ENCODE assay signal across 9 mouse cellular contexts in the genomic region with DNA sequence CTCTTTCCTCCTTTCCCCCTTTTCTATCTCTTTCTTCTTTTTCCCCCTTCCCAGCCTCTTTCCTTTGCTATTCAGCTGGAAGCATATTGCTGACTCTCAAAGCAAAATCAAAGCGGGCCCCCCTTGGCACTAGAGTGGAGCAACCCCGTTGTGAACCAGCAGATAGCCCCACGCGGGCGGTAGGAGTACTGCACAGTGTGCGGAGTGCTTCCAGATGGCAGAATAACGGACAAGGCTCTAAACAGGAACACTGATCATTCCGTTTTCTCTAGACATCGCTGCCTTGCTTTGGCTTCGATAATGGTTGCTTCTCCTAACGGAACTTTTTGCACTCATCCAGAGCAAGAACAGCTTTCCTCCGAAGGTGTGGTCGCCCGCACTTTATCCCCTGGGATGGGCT.
A peak's percentile ranks its signal among the peaks of the same experiment; 100 is the strongest.
DNase-seq lines count a peak whose midpoint lies in the region; ATAC-seq and TF ChIP-seq lines count a peak whose summit lies in the region.
"Had no signal": no experiment of that assay in that cellular context is flagged by ENCODE, and none has a peak within 500 bp of the region (broad histone marks: within the 10 kb centered on the region; RNA-seq: fewer than 3 reads in every experiment).

No protein-coding gene starts in this region.

- no peaks in the 10 kb centered on the region for H3K36me3 ChIP-seq in heart, adult 2 months (ENCODE audit: control insufficient read depth, insufficient read depth, low read length)
- no peaks in the 10 kb centered on the region for H3K36me3 ChIP-seq in heart, embryonic 10.5 days
- no peaks in the 10 kb centered on the region for H3K36me3 ChIP-seq in embryonic facial prominence, embryonic 14.5 days (ENCODE audit: control insufficient read depth, insufficient read depth, low read length)
- H3K36me3 ChIP-seq in limb, embryonic 11.5 days (ENCODE audit: control insufficient read depth, insufficient read depth, low read length), result no peaks in the 10 kb centered on the region
- no peaks in the 10 kb centered on the region for H3K36me3 ChIP-seq in kidney, embryonic 16.5 days (ENCODE audit: insufficient read depth, low read length)
- H3K36me3 ChIP-seq: G1E had no signal

- no peak overlapping the region for H3K9ac ChIP-seq in heart, adult 2 months (ENCODE audit: low read depth, low read length)
- H3K9ac ChIP-seq in embryonic facial prominence, embryonic 14.5 days (ENCODE audit: low read depth, low read length), result no peak overlapping the region
- no peak overlapping the region for H3K9ac ChIP-seq in limb, embryonic 11.5 days (ENCODE audit: low read length)
- no peak overlapping the region for H3K9ac ChIP-seq in kidney, embryonic 16.5 days (replicated peaks; ENCODE audit: low read length)

- H3K4me3 ChIP-seq in heart, adult 2 months, result no peak overlapping the region
- H3K4me3 ChIP-seq in heart, embryonic 10.5 days, result no peak overlapping the region
- peak overlapping the region; percentile 19; the same call in 1 of the 2 replicates for H3K4me3 ChIP-seq in embryonic facial prominence, embryonic 14.5 days (ENCODE audit: low read depth, low read length)
- H3K4me3 ChIP-seq in limb, embryonic 11.5 days (ENCODE audit: low read depth, low read length), result no peak overlapping the region
- no peak overlapping the region for H3K4me3 ChIP-seq in kidney, embryonic 16.5 days (ENCODE audit: low read length)

- intact Hi-C loops in heart, adult 2 months (cut with DNase I), result no loop called here

- H3K27me3 ChIP-seq in heart, adult 2 months (ENCODE audit: control insufficient read depth, insufficient read depth, low read length), result no peaks in the 10 kb centered on the region
- no peaks in the 10 kb centered on the region for H3K27me3 ChIP-seq in heart, embryonic 10.5 days (ENCODE audit: insufficient read depth, poor library complexity, severe bottlenecking)
- no peaks in the 10 kb centered on the region for H3K27me3 ChIP-seq in embryonic facial prominence, embryonic 14.5 days (replicated peaks; ENCODE audit: control insufficient read depth, insufficient read depth, low read length)
- H3K27me3 ChIP-seq in limb, embryonic 11.5 days (ENCODE audit: control insufficient read depth, insufficient read depth, low read length), result no peaks in the 10 kb centered on the region
- no peaks in the 10 kb centered on the region for H3K27me3 ChIP-seq in kidney, embryonic 16.5 days (ENCODE audit: insufficient read depth, low read length)

- no peak for ATAC-seq in embryonic facial prominence, embryonic 14.5 days (ENCODE audit: low read depth)
- no peak for ATAC-seq in limb, embryonic 11.5 days (ENCODE audit: insufficient number of reproducible peaks, low FRiP score, low TSS enrichment, low read depth)
- no peak for ATAC-seq in kidney, embryonic 16.5 days (ENCODE audit: low FRiP score, low TSS enrichment)
- ATAC-seq in megakaryocyte-erythroid progenitor cell, adult 5-6 weeks (replicated peaks; ENCODE audit: low FRiP score, low TSS enrichment, poor library complexity, severe bottlenecking), result no peak

- TF ChIP-seq POLR2A in heart, adult 2 months (IDR thresholded peaks at IDR 0.05; ENCODE audit: insufficient read depth, low read depth, low read length), result no peak

- TF ChIP-seq EP300 in heart, adult 2 months (IDR thresholded peaks at IDR 0.05; ENCODE audit: insufficient read depth, low read depth, low read length), result no peak

- WGBS in heart, adult 2 months, result 64% methylated on average over 14 of the region's 14 CpGs
- WGBS in heart, embryonic 10.5 days, result 67% methylated on average over 14 of the region's 14 CpGs
- WGBS in embryonic facial prominence, embryonic 14.5 days, result 49% methylated on average over 14 of the region's 14 CpGs
- 56% methylated on average over 14 of the region's 14 CpGs for WGBS in limb, embryonic 11.5 days
- WGBS in kidney, embryonic 16.5 days, result 73% methylated on average over 14 of the region's 14 CpGs

- no peaks in the 10 kb centered on the region for H3K9me3 ChIP-seq in heart, embryonic 10.5 days
- H3K9me3 ChIP-seq in embryonic facial prominence, embryonic 14.5 days (ENCODE audit: control insufficient read depth, low read length), result no peaks in the 10 kb centered on the region
- no peaks in the 10 kb centered on the region for H3K9me3 ChIP-seq in limb, embryonic 11.5 days (ENCODE audit: control insufficient read depth, low read length)
- no peaks in the 10 kb centered on the region for H3K9me3 ChIP-seq in kidney, embryonic 16.5 days (ENCODE audit: low read length)

- no peaks in the 10 kb centered on the region for H3K79me2 ChIP-seq in heart, adult 2 months (replicated peaks; ENCODE audit: control insufficient read depth, insufficient read depth, low read length)

- no peaks in the 10 kb centered on the region for H3K4me1 ChIP-seq in heart, adult 2 months (ENCODE audit: control insufficient read depth, insufficient read depth, low read length)
- H3K4me1 ChIP-seq in heart, embryonic 10.5 days, result no peaks in the 10 kb centered on the region
- no peaks in the 10 kb centered on the region for H3K4me1 ChIP-seq in embryonic facial prominence, embryonic 14.5 days (ENCODE audit: control insufficient read depth, insufficient read depth, low read length)
- no peaks in the 10 kb centered on the region for H3K4me1 ChIP-seq in limb, embryonic 11.5 days (ENCODE audit: control insufficient read depth, insufficient read depth, low read length)
- H3K4me1 ChIP-seq in kidney, embryonic 16.5 days (ENCODE audit: insufficient read depth, low read length), result no peaks in the 10 kb centered on the region

- H3K27ac ChIP-seq in heart, adult 2 months, result no peak overlapping the region
- no peak overlapping the region for H3K27ac ChIP-seq in heart, embryonic 10.5 days
- H3K27ac ChIP-seq in embryonic facial prominence, embryonic 14.5 days (replicated peaks; ENCODE audit: low read depth, low read length), result no peak overlapping the region
- H3K27ac ChIP-seq in limb, embryonic 11.5 days (replicated peaks; ENCODE audit: low read depth, low read length), result no peak overlapping the region
- no peak overlapping the region for H3K27ac ChIP-seq in kidney, embryonic 16.5 days (ENCODE audit: low read length)

- peak; percentile 45 for TF ChIP-seq CTCF in heart, adult 2 months (IDR thresholded peaks at IDR 0.05)

- H3K4me2 ChIP-seq in embryonic facial prominence, embryonic 14.5 days (ENCODE audit: low read depth, low read length), result peak overlapping the region; percentile 43
- no peak overlapping the region for H3K4me2 ChIP-seq in limb, embryonic 11.5 days (ENCODE audit: low read depth, severe bottlenecking)
- H3K4me2 ChIP-seq in kidney, embryonic 16.5 days (replicated peaks; ENCODE audit: low read depth, low read length), result no peak overlapping the region

- peak; percentile 4 to 28 for DNase-seq in heart, adult 2 months
- DNase-seq in heart, embryonic 10.5 days (ENCODE audit: low spot score), result no peak
- DNase-seq in ES-CJ7 (ENCODE audit: low read depth, low spot score), result peak; percentile 47
- peak; percentile 74 for DNase-seq in embryonic facial prominence, embryonic 14.5 days (ENCODE audit: low spot score)
- peak; percentile 70 for DNase-seq in limb, embryonic 11.5 days (ENCODE audit: low spot score)
- DNase-seq in T-cell, adult 2 months (ENCODE audit: low spot score), result no peak

Comparison
In these comparisons a context has a peak if more than half of its experiments do, and no peak if none do; other contexts are left out.
1. DNase-seq: peak in heart, adult 2 months (2 of 2), ES-CJ7 (single experiment), embryonic facial prominence, embryonic 14.5 days (single experiment) and limb, embryonic 11.5 days (single experiment); none in heart, embryonic 10.5 days (single experiment) and T-cell, adult 2 months (single experiment).